Mouse (Mus musculus) neutrophil, adult 5-6 weeks (primary cell): ENCODE results near the gene Micu1. TPM values are rescaled to one million over a fixed set of nuclear protein-coding genes. Genes with fewer than 3 reads are reported as not detected.

Experiments
- ATAC-seq: fragments of 151-379, 151-347 bp; 2 replicates; pipeline ENCODE4 v1.8.0; 2017; ENCODE audit warnings: mild to moderate bottlenecking, moderate TSS enrichment; ENCODE audit not compliant: insufficient number of reproducible peaks, poor library complexity, low FRiP score, severe bottlenecking; ENCODE audit errors: extremely low read depth
- total RNA-seq: library from RNA; stranded (forward); fragments of 200-1000 nt; gene quantifications from 2 replicates; pipeline ENCODE4 v1.2.3, GENCODE M21; 2017

Gene Micu1
- total RNA-seq, 1 experiment from 2014 or later, result 52.5 TPM

DNA sequence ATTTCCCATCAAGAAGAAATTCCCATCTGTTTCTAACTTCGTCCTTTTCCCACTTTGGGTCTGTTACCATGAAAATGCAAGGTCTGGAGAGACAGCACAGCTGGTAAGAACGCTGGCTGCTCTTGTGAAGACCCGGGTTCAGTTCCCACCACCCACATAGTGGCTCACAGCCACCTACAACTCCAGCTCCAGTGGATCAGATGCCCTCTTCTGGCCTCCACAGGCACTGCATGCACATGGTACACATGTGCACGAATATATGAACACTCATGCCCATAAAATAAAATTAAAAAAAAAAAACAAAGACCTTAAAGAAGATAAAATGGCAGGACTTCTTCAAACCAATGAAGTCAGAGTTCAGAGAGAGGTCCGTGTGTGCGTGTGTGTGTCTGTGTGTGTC lies 127.6 kb downstream of the Micu1 start:
- ATAC-seq, result no peak

DNA sequence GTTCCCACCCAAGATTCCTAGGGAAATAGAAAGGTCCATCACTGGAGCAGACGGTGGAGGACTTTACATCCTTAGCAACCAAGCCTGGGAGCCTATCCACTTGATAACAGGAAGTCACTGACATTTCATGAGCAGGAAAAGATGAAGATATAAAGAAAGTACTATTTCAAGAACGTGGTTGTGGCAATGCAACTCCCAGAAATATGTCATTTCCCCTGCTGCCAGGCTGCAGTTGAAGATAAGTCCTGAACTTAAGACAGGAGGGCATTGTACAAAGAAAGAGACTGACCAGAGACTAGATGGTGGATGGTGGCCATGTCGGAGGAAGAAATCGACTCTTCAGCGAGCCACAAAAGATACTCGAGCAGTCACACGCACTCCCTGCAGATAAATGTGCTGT lies 129.7 kb downstream of the Micu1 start:
- no peak for ATAC-seq

DNA sequence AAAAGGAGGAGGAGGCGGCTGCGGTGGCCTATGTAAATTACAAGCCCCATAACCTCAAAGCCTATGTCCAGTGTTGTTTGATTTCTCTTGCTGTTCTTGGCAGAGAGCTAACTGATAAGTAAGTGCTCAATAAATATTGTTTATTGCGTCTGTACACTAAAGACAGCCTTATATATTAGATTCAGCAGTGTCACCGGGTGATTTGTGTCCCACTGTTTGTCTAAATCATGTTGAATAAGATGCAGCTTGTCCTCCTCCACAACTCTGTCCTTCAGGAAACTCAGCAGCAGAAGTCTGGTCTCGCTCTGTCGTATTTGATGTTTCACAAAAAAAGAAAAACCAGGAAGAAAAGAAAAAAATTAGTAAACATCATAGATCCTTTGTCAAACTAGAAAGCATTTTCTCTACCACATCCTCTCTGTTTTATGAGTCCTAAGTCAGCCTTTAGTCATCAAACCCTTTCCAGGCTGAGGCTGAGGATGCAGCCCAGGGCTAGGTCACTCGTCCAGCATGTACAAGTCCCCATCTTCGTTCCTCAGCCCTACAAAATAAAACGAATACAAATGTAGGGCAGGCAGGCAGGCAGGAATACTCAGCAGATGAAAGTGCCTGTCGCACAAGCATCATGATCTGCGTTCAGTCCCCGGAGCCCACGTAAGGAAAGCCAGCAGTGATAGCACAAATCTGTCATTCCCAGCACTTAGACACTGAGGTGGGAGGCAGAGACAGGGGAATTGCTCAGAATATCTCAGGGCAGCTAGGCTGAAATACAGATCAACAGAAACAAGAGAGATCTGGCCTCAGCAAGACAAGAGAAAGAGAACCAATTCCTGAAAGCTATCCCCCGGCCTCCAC lies 133.3 kb downstream of the Micu1 start:
- no peak for ATAC-seq

DNA sequence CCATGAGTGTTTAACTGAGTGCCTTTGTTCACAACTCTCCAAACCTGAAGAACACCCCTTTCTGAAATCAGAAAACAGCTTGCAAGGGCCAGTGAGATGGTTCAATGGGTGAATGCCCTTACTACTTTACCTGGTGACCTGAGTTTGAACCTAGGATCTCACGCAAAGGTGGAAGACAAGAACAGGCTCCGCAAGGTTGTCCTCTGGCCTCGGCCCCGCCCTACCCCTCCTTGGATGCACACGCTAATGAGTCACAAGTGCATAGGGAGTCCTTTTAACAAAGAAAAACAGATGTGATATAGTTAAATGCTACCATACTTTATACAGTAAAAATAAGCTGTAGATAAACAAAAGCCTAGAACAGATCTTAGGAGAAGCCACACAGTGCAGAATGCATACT lies 135.2 kb downstream of the Micu1 start:
- ATAC-seq, result no peak

DNA sequence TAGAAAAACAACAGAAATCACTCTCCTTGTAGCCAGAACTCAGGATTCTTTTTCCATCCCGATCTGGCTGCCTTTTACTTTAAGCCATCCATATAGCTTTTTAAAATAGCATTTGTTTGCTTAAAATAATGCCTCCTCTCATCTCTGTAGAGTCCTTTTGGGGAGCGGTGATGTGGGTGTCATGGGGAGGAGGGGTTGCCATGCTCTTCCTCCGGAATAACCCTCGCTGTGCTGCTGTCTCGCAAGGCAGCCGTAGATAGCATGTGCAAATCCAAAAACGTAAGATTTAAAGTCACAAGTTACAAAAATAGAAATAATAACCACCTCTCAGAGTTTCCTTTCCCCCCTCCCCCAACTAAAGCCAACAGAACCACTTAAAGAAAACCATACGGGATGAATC lies 139.2 kb downstream of the Micu1 start:
- ATAC-seq, result no peak

DNA sequence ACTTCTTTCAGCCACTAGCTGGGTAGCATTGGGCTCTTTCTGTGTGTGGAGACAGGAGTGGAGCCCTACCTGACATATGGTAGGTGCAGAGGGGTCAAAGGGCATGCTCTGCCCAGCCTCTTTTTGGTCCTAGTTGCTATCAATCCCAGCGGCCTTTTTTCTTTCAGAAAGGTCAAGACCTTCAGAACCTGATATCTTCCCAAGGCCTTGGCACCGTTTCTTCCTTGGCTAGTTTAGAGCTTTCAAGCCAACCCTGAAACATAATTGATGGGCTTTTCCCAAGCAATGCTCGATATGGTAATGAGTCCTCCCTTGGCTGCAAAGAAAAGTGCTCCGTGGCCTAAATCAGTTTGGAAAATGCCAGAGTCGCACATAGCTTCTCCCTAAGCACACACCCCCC lies 140.8 kb downstream of the Micu1 start:
- ATAC-seq, result no peak

DNA sequence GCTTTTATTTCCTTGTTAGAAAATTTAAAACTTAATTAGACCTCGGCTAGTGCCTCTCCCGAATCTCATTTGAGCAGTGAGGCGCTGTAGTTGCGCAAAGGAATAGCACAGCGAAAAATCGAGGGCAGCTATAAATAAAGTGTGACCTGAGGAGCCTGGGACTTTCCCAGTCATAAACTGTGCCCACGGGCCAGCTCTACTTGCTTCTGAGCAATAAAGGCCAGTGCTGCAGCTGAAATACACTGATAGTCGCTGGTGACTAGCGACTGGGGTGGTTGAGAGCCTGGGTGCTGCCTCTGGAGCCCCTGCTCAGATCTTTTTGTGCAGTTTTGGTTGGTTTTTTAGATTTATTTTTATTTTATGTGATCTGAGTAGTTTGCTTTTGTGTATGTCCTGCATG lies 142.4 kb downstream of the Micu1 start:
- ATAC-seq, result no peak

DNA sequence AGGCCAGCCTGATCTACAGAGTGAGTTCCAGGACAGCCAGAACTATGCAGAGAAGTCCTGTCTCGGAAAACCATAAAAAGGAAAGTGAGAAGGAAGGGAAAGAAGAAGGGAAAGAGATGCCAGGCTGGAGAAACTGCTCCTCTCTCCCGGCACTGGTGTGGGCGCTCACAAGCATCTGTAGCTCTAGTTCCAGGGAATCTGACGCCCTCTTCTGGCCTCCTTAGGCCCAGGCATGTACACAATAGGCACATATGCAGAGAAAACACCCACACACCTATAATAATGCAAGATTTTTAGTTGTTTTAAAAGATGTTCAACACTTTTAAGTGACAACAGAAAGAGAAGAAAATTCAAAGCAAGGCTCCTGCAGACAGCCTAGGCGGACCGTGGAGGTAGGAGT lies 144.1 kb downstream of the Micu1 start:
- ATAC-seq, result no peak

DNA sequence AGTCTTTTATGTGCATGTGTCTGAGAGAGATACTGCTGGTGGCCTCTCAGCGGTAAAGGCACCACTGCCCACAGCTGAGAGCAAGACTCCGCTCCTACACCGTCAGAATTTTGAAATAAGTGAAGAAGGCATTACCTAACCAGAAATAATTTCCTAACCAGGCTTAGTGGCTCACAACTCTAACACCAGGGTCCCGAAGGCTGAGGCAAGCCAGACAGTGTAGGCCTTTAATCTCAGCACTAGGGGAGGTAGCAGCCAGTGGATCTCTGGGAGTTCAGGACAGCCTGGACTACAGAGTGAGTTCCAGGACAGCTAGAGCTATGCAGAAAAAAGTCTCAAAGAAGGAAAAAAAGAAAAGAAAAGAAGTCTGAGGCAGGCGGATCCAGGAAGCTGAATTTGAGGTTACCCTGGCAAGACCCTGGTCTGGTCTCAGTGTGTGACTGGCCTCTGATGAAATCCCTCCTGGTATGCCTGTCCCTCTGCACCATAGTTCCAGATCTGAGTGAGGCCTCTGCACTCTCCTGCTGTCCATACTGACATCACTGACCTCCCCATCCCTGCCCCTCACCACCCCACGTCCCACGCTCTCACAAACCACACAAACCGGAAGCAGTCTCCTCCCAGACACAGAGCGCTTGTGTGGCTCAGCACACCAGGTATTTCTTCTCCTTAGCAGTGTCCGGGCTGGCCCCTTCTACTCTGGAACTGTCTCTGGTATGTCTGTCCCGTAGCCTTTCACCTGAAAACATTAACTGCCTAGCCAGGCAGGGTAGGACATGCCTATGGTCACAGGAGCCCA lies 146.0 kb downstream of the Micu1 start:
- no peak for ATAC-seq

DNA sequence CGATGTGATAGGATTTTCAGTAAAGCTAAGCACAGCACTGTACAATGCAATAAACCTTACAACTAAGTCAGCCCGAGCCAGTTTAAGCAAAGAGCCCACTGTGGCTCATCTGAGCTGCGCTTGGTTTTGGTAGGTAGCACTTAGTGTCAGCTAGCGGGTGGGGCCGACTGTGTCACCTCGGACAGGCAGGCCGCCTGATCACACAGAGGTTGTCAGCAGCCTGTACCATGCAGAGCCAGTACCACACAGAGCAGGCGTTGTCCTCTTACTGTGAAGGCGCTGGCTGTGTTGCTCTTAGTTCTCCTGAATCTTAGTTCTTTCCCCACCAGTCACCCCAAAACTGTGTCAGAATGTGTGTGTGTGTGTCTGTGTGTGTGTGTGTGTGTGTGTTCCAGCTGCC lies 146.7 kb downstream of the Micu1 start:
- no peak for ATAC-seq

DNA sequence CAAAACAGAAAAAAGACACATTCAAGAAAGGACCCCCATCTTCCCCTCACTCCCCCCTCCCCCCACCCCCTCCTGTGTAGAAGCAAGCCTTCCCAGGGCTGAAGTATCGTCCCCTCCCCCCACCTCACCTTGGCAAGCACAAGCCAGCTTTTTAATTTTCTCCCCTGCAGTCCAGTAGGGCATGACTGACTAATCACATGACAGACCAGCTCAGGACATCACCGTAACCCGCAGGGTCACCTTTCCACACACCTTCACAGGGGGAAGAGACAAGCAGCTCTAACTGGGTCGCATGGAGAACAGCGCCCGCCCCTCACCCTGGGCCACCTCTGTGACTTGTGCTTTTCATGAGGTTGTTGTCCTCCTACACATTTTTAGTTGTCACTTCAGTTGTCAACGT lies 147.1 kb downstream of the Micu1 start:
- no peak for ATAC-seq

DNA sequence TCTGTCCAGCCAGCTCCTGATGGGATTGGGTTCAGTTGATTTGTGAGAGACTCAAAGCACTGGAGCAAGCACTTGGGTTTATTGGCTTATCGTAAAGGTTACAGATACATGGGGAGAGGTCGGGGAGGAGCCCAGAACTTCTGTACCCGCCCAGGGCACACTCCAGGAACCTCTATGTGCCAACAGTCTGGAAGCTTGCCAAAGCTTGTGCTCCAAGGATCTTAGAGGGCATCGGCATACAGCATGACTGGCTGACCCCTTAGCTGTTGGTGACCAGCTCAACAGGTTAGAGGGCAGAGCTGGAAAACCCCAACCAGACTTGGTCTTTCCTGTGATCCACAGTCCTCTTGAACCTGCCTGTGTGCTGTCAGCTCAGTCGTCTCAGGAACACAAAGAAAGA lies 154.9 kb downstream of the Micu1 start:
- ATAC-seq, result no peak

DNA sequence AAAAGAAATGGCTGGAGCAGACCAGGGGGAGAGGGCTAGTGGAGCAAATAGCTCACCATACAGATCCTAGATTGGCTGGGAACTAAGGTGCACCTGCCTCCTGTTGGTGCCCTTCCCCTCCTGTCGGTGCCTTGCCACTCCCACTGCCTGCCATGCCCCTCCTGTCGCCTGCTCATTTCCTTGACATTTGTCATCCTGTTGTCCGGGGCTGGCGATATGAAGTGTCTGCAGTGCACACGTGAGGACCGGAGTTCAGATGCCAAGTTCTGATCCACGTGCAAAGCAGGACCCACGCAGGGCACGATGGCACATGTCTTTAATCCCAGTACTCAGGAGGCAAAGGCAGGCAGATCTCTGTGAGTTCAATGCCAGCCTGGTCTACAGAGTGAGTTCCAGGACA lies 158.4 kb downstream of the Micu1 start:
- no peak for ATAC-seq

DNA sequence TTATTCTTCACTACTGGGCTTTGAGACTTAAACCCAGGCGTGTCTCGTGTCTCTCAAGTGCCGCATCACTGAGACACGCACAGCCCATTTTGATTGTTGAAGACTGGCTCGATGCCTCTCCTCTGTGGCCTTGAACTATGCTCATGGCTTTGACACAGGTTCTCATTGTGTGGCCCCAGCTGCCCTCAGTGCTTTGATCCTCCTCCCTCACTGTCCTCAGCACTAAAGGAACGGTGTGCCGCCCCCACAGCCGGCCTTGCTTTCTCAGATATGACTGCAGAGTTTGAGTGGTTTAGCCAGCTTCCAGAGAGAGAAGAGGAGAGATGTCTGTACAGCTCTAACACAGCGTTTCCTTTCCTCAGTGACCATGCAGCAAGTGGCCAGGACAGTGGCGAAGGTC lies 158.9 kb downstream of the Micu1 start:
- ATAC-seq, result no peak

DNA sequence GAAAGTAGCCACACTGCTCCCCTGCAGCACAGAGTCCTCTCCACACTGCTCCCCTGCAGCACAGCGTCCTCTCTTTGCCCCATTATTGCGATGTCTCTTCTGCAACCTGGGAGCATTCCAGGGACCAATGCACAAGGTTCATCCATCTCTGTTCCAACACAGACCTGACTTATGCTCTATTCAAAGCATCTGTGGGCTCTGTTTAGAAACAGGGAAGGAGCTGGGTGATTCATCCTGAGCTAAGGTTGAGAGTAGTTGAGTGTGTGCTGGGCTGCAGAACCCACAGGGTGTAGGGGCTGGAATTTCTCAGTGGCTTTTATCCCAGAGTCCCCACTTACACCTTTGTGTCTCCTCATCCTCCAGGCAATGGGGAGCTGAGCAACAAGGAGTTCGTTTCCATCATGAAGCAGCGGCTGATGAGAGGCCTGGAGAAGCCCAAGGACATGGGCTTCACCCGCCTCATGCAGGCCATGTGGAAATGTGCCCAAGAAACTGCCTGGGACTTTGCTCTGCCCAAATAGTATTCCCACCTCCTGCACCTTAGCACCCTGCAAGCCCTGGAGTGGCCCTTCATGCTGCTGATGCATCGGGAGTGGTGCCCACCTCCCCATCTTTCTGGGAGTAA lies 160.7 kb downstream of the Micu1 start:
- no peak for ATAC-seq

DNA sequence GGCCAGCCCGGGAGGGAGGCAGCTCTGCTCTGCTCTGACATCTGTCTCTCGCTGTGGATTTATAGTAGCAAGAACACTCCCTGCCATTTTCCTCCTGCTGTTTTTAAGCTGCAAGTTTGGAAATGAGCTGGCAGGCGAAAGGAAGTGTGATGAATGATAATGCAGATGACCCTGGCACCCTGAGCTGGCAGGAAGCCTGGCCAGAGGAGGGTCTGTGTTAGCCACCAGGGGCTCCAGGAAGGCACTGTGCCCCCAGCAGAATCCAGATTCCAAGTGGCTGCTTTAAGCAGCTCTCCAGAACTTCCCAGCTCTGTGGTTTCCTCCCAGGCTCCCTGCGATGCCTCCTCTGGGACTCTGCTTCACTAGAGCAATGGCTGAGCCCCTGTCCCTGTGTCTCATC lies 161.3 kb downstream of the Micu1 start:
- ATAC-seq, result no peak

DNA sequence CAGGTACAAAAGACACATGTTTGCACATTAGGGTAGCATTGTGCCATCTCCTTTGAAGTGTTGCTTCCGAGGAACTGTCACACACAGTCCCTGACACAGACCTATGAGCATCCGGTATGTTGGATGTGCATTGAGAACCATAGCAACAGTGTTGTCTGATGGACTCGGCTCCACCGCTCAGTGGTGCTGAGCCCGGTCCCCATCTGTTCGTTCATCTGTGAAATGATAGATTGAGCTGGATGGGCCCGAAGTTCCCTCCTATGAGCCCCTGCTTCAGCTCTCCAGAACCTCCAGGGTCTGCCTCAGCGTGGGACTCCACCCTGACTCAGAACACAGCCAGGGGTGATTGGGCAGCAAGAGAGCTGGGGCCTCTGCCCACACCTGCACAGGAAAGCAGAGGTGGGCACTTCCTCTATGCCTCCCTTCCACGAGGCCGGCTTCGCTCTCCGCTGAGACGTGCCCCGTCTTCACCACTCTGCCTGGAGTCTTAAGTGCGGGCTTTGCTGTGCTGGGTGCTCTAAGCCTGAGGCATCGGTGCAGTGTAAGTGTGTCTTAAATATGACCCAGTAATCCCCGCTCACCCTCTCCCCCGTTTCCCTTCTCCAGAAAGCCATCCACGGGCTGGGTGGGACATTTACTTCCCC lies 162.1 kb downstream of the Micu1 start:
- no peak for ATAC-seq

DNA sequence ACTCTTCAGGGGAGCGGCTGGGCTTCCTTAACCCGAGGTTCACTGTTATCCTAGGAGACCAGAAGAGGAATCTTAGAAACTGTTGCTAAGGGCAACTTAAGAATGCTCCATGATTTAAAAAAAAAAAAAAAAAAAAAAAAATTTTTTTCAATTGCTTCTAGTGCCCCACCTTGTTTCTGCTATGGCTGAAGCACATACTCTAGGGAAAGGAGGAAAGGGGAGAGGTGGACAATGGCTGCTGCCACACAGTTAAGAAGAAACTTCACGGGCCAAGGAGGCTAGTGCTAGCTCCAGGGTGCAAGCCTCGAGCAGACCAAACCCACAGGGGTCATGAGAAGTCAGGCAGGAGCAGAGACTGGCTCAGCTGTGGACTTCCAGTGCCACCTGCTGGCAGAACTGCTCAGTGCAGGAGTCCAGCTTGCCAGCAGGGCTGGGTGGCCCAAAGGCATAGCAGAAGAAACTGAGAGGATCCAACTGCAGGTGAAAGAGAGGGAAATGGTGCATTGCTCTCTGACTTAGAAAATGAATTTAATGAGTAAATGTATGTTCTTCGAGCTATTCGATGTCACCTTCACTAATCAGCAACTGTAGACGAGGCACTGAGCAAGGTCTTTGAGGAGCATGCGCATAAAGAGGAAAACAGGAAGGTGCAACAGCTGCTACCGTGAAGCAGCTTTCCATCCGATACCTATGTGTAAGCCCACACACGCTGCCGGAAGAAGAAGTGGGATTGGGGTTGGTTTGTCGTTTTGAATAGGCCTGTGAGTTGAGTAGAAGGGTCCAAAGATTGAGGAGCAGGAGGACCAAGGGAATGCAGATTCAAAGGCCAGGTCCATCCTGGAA lies 162.8 kb downstream of the Micu1 start:
- ATAC-seq, result peak; percentile 91

DNA sequence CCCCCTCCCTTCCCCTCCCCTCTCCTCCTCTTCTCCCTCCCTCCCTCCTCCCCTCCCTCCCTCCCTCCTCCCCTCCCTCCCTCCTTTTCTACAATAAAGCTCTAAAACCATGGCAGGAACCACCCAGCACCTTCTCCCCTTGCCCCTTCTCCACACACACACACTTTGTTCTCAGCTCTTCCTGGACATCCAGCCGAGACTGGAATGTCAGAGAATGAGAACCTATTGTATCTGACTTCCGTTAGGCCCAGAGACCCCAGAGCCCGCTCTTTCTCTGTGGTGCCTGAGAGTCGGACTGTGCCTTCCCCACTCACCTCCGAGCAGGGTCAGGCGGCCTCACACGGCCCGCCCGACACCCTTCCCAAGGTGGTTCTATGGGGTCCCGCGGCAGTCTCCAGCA lies 166.0 kb downstream of the Micu1 start:
- no peak for ATAC-seq
